Mouse (Mus musculus) limb, embryonic 10.5 days (tissue): ENCODE measurements around the gene Cenpf. TPM values are rescaled to one million over a fixed set of nuclear protein-coding genes. Genes with fewer than 3 reads are reported as not detected.

Experiments
- DNase-seq: peaks from one replicate; pipeline ENCODE4 v3.0.0-alpha.2; 2017; ENCODE audit warnings: low spot score
- H3K27ac ChIP-seq: fragments of 300-500 bp; sonication (generic); 2 replicates; pipeline ENCODE4 v1.5.1; 2016; ENCODE audit warnings: mild to moderate bottlenecking
- H3K27me3 ChIP-seq: fragments of 300-500 bp; sonication (generic); 2 replicates; pipeline ENCODE4 v1.6.1; 2016; ENCODE audit warnings: low read depth, mild to moderate bottlenecking; ENCODE audit not compliant: poor library complexity, severe bottlenecking
- H3K36me3 ChIP-seq: fragments of 300-500 bp; sonication (generic); 2 replicates; pipeline ENCODE4 v1.6.1; 2016; ENCODE audit warnings: mild to moderate bottlenecking, moderate library complexity
- H3K4me1 ChIP-seq: fragments of 300-500 bp; sonication (generic); 2 replicates; pipeline ENCODE4 v1.6.1; 2016
- H3K4me3 ChIP-seq: fragments of 300-500 bp; sonication (generic); 2 replicates; pipeline ENCODE4 v1.5.1; 2016; ENCODE audit warnings: mild to moderate bottlenecking, moderate library complexity
- H3K9me3 ChIP-seq: fragments of 300-500 bp; sonication (generic); replicated peaks from 2 replicates; pipeline ENCODE4 v1.6.1; 2016; ENCODE audit warnings: mild to moderate bottlenecking
- WGBS: fragments of 180-500 bp; shearing (Covaris S2); methylation state at CpG from one replicate; pipeline ENCODE4 v1.1.7; 2016; 5-methylcytosine and 5-hydroxymethylcytosine counted together
- polyA plus RNA-seq: library from polyadenylated mRNA; unstranded; fragments of >200 nt; fragmentation: Nextera tagmentation; extraction: Ambion mirVana; gene quantifications from 2 replicates; pipeline ENCODE4 v1.2.1, GENCODE M21; 2016

Cenpf gene
- polyA plus RNA-seq, 1 experiment from 2014 or later, result 93.0 TPM

DNA sequence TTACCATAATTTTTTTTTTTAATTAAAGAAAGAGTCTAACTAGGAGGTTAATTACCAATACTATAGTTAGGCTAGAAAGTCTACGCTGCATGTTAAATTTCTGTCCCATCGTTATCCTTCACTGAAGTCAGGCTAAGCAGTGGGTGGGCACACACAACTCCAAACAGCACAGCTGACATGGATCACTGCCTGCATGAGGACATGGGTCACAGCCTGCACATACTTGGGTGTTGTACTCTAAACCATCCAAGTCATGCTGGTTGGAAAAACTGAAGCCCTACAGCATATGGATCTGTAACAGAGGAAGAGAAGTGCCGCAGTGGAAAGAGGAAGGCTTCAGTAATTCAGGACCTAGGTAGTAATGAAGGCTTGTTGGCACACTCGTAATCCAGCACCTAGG, 76.1 kb downstream of the Cenpf start:
- WGBS, result 88% methylated on average over 4 of the region's 4 CpGs
- H3K4me3 ChIP-seq, result no peak overlapping the region
- H3K9me3 ChIP-seq, result no peaks in the 10 kb centered on the region
- no peak overlapping the region for H3K27ac ChIP-seq
- H3K36me3 ChIP-seq, result no peaks in the 10 kb centered on the region
- no peak for DNase-seq
- no peaks in the 10 kb centered on the region for H3K27me3 ChIP-seq
- H3K4me1 ChIP-seq, result peaks cover 10% of the 10 kb centered on the region; the same call in 1 of the 2 replicates

DNA sequence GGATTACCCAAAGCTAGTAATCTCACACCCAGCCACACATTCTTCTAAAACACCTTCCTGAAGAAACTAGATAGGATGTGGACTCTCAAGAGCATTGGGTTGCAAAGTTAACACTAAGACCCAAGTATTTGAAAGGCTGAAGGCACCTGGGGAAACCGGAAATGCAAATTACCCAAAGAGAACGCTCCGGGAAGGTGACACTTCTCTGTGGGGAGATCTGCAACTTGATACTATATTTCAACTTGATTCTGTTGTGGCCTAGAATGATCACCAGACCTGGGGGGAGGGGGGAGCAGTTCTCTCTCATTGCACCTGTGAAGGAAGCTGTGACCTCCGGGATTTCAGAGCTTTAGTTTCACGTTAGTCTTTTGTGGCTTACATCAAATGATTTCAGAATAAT, 79.2 kb downstream of the Cenpf start:
- DNase-seq, result no peak
- Histone ChIP-seq H3K4me1 (peaks cover 8% of the 10 kb centered on the region; the same call in 1 of the 2 replicates), H3K27me3 (no peaks in the 10 kb centered on the region), H3K27ac (no peak overlapping the region), H3K36me3 (no peaks in the 10 kb centered on the region), H3K9me3 (no peaks in the 10 kb centered on the region), H3K4me3 (no peak overlapping the region)
- WGBS, result 15% methylated on average over 5 of the region's 5 CpGs

DNA sequence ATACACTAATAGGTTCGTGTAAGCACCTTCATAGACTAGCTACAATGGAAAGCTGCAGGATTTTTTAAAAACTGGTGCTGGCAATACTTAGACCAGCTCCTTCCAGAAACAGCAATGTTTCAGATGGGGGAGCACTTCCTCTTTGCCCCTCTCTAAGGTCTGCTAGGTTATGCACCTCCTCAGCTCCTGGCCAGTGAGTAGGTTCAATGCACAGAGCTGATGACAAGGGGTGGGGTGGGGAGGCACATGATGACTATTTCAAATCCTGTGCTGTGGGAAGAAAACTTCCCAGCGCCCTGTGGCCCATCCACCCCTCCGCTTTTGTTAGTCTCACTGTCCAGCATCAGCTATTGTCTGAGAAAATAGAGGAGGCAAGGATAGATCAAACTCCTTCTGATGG, 79.8 kb downstream of the Cenpf start:
- no peaks in the 10 kb centered on the region for H3K27me3 ChIP-seq
- H3K27ac ChIP-seq, result no peak overlapping the region
- no peaks in the 10 kb centered on the region for H3K36me3 ChIP-seq
- 88% methylated on average over 3 of the region's 3 CpGs for WGBS
- H3K4me3 ChIP-seq, result no peak overlapping the region
- H3K9me3 ChIP-seq, result no peaks in the 10 kb centered on the region
- H3K4me1 ChIP-seq, result peaks cover 6% of the 10 kb centered on the region; the same call in 1 of the 2 replicates
- DNase-seq, result no peak

DNA sequence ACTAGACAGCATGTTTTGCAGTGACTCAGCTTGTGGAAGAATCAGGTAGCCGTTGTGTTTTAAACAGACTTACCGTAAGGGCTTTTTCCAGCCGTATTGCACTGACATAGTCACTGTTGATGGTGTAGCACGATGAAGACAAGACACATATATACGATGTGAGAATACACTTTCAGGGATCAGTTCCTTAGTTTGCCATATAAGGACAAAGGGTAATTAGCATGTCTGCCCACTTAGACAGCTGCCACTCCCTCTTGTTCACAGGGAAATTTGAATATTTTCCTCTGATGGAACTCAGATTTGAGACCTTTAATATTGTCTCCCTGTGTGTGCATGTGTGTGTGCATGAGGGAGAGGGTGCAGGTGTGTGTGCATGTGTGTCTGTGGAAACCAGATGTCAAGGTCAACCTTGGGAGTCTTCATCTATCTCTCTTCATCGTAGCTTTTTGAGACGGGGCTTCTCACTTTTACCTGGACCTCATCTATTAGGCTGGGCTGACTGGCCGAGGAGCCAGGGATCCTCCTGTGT, 82.2 kb downstream of the Cenpf start:
- H3K9me3 ChIP-seq, result no peaks in the 10 kb centered on the region
- H3K27me3 ChIP-seq, result no peaks in the 10 kb centered on the region
- H3K27ac ChIP-seq, result no peak overlapping the region
- no peak overlapping the region for H3K4me3 ChIP-seq
- peaks cover 6% of the 10 kb centered on the region; the same call in 1 of the 2 replicates for H3K4me1 ChIP-seq
- no peak for DNase-seq
- H3K36me3 ChIP-seq, result no peaks in the 10 kb centered on the region
- WGBS, result 91% methylated on average over 8 of the region's 8 CpGs

DNA sequence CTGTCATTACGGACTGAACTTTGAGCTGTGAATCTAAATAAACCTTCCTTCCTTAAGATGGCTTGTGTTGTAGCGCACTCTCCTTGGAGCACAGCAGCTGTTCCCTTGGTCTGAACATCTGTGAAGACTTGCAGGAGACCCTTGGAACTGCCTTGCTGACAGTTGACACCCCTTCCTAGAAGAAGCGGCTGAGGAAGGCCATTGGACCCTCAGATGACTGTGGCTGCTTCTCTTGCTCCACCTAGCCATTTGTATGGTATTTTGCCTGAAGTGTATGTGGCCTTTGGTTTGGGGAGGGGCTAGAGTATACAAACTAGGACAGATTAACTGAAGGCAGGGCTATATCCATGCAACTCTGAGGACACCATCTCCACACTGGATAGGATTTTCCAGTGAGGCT, 90.8 kb downstream of the Cenpf start:
- H3K9me3 ChIP-seq, result no peaks in the 10 kb centered on the region
- no peaks in the 10 kb centered on the region for H3K4me1 ChIP-seq
- no peak for DNase-seq
- no peaks in the 10 kb centered on the region for H3K36me3 ChIP-seq
- 91% methylated on average over 3 of the region's 3 CpGs for WGBS
- H3K27ac ChIP-seq, result no peak overlapping the region
- H3K4me3 ChIP-seq, result no peak overlapping the region
- H3K27me3 ChIP-seq, result no peaks in the 10 kb centered on the region

Other genes with a start within 250 kb of the Cenpf start
- 5.4 and 6.3 TPM in 2 replicates for gene Ptpn14, start 40.2 kb upstream of the Cenpf start, polyA plus RNA-seq
- 79.5 and 89.4 TPM in 2 replicates for gene Smyd2, start 234.3 kb upstream of the Cenpf start, polyA plus RNA-seq